Mouse (Mus musculus) heart, embryonic 13.5 days (tissue): ENCODE measurements around the gene Spire2. TPM values are rescaled to one million over a fixed set of nuclear protein-coding genes. Genes with fewer than 3 reads are reported as not detected.

Source experiments
- ATAC-seq: fragments of 200-750 bp; cut with Nextera tagmentation; 2 replicates; pipeline ENCODE4 v1.8.0; 2017; ENCODE audit warnings: moderate TSS enrichment; ENCODE audit not compliant: insufficient number of reproducible peaks, low FRiP score, low TSS enrichment; ENCODE audit errors: extremely low read depth
- H3K27ac ChIP-seq: fragments of 300-500 bp; sonication (generic); replicated peaks from 2 replicates; pipeline ENCODE4 v1.5.1; 2015; ENCODE audit warnings: moderate library complexity, mild to moderate bottlenecking, inconsistent platforms
- H3K27me3 ChIP-seq: fragments of 300-500 bp; sonication (generic); replicated peaks from 2 replicates; pipeline ENCODE4 v1.6.1; 2015; ENCODE audit warnings: mild to moderate bottlenecking, inconsistent platforms
- H3K36me3 ChIP-seq: fragments of 300-500 bp; sonication (generic); 2 replicates; pipeline ENCODE4 v1.6.1; 2015; ENCODE audit warnings: mild to moderate bottlenecking, inconsistent platforms
- H3K4me1 ChIP-seq: fragments of 300-500 bp; sonication (generic); 2 replicates; pipeline ENCODE4 v1.6.1; 2015; ENCODE audit warnings: inconsistent platforms
- H3K4me2 ChIP-seq: fragments of 300-500 bp; sonication (generic); 2 replicates; pipeline ENCODE4 v1.6.1; 2015; ENCODE audit warnings: inconsistent platforms, mild to moderate bottlenecking, moderate library complexity
- H3K4me3 ChIP-seq: fragments of 300-500 bp; sonication (generic); 2 replicates; pipeline ENCODE4 v1.5.1; 2015; ENCODE audit warnings: moderate library complexity, mild to moderate bottlenecking, inconsistent platforms
- H3K9ac ChIP-seq: fragments of 300-500 bp; sonication (generic); 2 replicates; pipeline ENCODE4 v1.6.1; 2015; ENCODE audit warnings: inconsistent platforms, mild to moderate bottlenecking, moderate library complexity
- H3K9me3 ChIP-seq: fragments of 300-500 bp; sonication (generic); 2 replicates; pipeline ENCODE4 v1.6.1; 2016; ENCODE audit warnings: inconsistent platforms
- WGBS: fragments of 180-500 bp; shearing (Covaris S2); methylation state at CpG from one replicate; pipeline ENCODE4 v1.1.7; 2015; ENCODE audit warnings: mixed read lengths; 5-methylcytosine and 5-hydroxymethylcytosine counted together
- polyA plus RNA-seq: library from polyadenylated mRNA; unstranded; fragments of >200 nt; fragmentation: Nextera tagmentation; extraction: Ambion mirVana; gene quantifications from 2 replicates; pipeline ENCODE4 v1.2.1, GENCODE M21; 2015

Gene Spire2
- polyA plus RNA-seq, 1 experiment from 2014 or later: 1.1 TPM

- H3K27me3 ChIP-seq: no peaks in the 10 kb centered on the region
- H3K4me2 ChIP-seq: no peak overlapping the region
- 61% methylated on average over 9 of the region's 9 CpGs for WGBS
- no peak overlapping the region for H3K9ac ChIP-seq
- H3K36me3 ChIP-seq: peaks cover 98% of the 10 kb centered on the region
- no peaks in the 10 kb centered on the region for H3K4me1 ChIP-seq
- no peak overlapping the region for H3K4me3 ChIP-seq
- H3K27ac ChIP-seq: no peak overlapping the region
- no peak for ATAC-seq
- H3K9me3 ChIP-seq: no peaks in the 10 kb centered on the region
These were observed 52.5 kb downstream of the Spire2 start for GRCm38 (mm10) chr8:123384883-123385540.

GRCm38 (mm10) chr8:123387041-123387440 is 54.5 kb downstream of the Spire2 start:
- H3K9me3 ChIP-seq: no peaks in the 10 kb centered on the region
- peaks cover 100% of the 10 kb centered on the region for H3K36me3 ChIP-seq
- WGBS: 73% methylated on average over 3 of the region's 3 CpGs

DNA sequence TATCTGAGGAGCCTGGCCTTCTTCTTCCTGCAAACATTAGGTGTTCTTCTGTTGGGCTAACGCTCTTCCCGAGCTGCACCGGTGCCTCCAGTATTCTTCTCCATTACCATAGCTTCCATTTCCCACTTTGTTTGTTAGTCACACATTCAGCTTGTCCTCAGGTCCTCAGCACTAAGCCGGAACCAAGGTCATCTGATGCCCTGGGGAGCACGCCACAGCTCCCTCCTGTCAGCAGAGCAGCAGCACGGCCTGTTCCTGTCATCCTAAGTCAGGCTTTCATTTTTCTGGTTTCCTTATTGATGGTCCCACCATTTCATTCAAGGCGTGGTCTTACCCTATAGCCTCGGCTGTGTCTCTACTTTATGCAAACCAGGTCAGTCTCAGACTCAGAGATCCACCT is 55.3 kb downstream of the Spire2 start:
- Histone ChIP-seq H3K9ac (no peak overlapping the region), H3K27me3 (no peaks in the 10 kb centered on the region), H3K4me1 (no peaks in the 10 kb centered on the region), H3K4me3 (no peak overlapping the region), H3K27ac (no peak overlapping the region), H3K4me2 (no peak overlapping the region), H3K9me3 (no peaks in the 10 kb centered on the region), H3K36me3 (peaks cover 100% of the 10 kb centered on the region)
- no peak for ATAC-seq
- WGBS: 73% methylated on average over 8 of the region's 8 CpGs

More at GRCm38 (mm10) chr8:123387041-123387440, 54.5 kb downstream of the Spire2 start:
- H3K27ac ChIP-seq: no peak overlapping the region
- ATAC-seq: no peak
- H3K4me1 ChIP-seq: no peaks in the 10 kb centered on the region
- no peak overlapping the region for H3K4me2 ChIP-seq
- no peak overlapping the region for H3K4me3 ChIP-seq
- H3K27me3 ChIP-seq: no peaks in the 10 kb centered on the region
- H3K9ac ChIP-seq: no peak overlapping the region

GRCm38 (mm10) chr8:123389026-123389425 is 56.5 kb downstream of the Spire2 start:
- Histone ChIP-seq H3K9ac (no peak overlapping the region), H3K36me3 (peaks cover 100% of the 10 kb centered on the region), H3K27ac (no peak overlapping the region), H3K27me3 (no peaks in the 10 kb centered on the region), H3K4me2 (no peak overlapping the region), H3K4me3 (no peak overlapping the region), H3K9me3 (no peaks in the 10 kb centered on the region), H3K4me1 (no peaks in the 10 kb centered on the region)
- WGBS: 91% methylated on average over 7 of the region's 7 CpGs
- ATAC-seq: no peak

DNA sequence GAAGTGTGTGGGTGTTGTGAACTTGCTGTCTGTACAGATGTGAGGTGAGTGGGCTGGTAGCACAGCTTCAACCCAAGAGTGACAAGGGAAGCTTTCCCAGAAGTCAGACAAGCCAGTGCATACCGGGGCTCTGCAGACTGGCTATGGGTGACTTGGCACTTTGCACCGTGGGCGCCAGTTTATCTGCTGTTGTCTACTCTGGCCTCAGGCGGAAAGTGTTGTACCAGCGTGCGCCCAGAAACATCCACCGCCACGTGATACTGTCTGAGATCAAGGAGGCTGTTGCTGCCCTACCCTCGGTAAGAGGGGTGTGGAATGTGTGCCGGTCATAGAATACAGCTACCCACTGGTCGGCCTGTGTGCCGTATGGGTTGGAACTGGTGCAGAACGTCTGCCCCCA is 65.8 kb downstream of the Spire2 start:
- Histone ChIP-seq H3K27ac (no peak overlapping the region), H3K27me3 (no peaks in the 10 kb centered on the region), H3K4me2 (no peak overlapping the region), H3K4me1 (no peaks in the 10 kb centered on the region), H3K9me3 (no peaks in the 10 kb centered on the region), H3K4me3 (no peak overlapping the region), H3K36me3 (peaks cover 100% of the 10 kb centered on the region), H3K9ac (no peak overlapping the region)
- ATAC-seq: no peak
- 93% methylated on average over 13 of the region's 13 CpGs for WGBS

- 91% methylated on average over 9 of the region's 9 CpGs for WGBS
- peaks cover 3% of the 10 kb centered on the region; the same call in 1 of the 2 replicates for H3K27me3 ChIP-seq
- no peak overlapping the region for H3K4me2 ChIP-seq
- H3K27ac ChIP-seq: no peak overlapping the region
- H3K9me3 ChIP-seq: no peaks in the 10 kb centered on the region
- no peak overlapping the region for H3K4me3 ChIP-seq
- peaks cover 9% of the 10 kb centered on the region; the same call in 1 of the 2 replicates for H3K4me1 ChIP-seq
- H3K36me3 ChIP-seq: peaks cover 66% of the 10 kb centered on the region
- H3K9ac ChIP-seq: no peak overlapping the region
- ATAC-seq: no peak
These were observed 69.4 kb downstream of the Spire2 start for GRCm38 (mm10) chr8:123401936-123402335.

DNA sequence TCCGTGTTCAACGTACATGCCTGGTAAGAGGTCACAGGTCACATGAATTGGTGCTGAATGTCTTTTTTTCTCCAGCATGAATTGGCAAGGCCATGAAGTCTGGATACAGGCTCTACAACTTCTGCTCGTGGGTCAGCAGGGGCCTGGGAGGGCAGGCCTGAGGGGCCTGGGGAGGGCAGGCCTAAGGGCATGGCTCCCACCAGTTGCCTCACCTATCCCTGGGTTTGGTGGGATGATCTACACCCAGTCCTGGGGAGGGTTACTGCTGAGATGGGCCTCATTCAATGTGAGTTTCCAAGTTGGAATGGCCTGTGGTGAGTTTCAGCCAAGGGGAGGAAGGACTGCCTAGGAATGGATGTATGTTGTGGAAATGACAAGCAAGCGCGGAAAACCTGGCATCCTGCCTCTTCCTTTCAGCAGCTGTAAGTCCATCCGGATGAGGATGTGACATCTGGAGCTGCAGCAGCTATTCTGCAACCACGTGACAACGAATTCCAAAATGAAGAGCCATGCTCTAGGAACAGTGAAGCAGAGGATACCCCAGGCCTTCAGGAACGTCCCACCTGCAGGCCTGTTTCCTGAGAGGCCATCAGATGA is 70.3 kb downstream of the Spire2 start:
- Histone ChIP-seq H3K4me3 (no peak overlapping the region), H3K9me3 (no peaks in the 10 kb centered on the region), H3K36me3 (peaks cover 58% of the 10 kb centered on the region), H3K27me3 (peaks cover 12% of the 10 kb centered on the region), H3K9ac (no peak overlapping the region), H3K4me1 (peaks cover 12% of the 10 kb centered on the region), H3K27ac (no peak overlapping the region), H3K4me2 (no peak overlapping the region)
- no peak for ATAC-seq
- 78% methylated on average over 9 of the region's 9 CpGs for WGBS

GRCm38 (mm10) chr8:123404521-123404920 is 72.0 kb downstream of the Spire2 start:
- ATAC-seq: no peak
- Histone ChIP-seq H3K4me1 (peaks cover 27% of the 10 kb centered on the region), H3K36me3 (peaks cover 41% of the 10 kb centered on the region), H3K9me3 (no peaks in the 10 kb centered on the region), H3K27me3 (peaks cover 18% of the 10 kb centered on the region), H3K27ac (no peak overlapping the region), H3K9ac (no peak overlapping the region), H3K4me2 (no peak overlapping the region), H3K4me3 (no peak overlapping the region)
- 52% methylated on average over 8 of the region's 8 CpGs for WGBS

DNA sequence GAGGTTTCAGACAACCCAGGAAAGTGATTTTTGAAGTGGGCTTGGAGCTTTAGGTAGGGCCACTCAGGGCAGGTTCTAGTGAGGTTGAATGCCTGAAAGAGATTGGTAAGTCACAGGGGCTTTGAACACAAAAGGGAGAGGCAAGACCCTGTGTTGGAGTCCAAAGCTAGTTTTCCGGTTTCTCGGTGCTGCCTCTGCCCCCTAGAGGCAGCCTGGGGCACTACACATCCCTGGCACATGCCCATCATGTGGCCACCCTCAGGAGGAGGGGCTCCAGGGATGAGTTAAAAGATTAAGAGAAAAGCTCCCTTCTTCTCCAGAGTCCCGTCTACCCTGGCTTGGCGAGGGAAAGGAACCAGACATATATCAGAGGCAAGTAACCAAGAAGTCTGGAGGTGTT is 74.3 kb downstream of the Spire2 start, which contains the start of gene Mc1r:
Gene Mc1r (plus strand): TSS at position 322 of the 400 bp plus-strand sequence.
- no peak within 1 kb of the TSS for H3K4me3 ChIP-seq
- no peaks in the 10 kb centered on the region for H3K9me3 ChIP-seq
- H3K27ac ChIP-seq: no peak within 1 kb of the TSS
- peaks cover 18% of the 10 kb centered on the region for H3K36me3 ChIP-seq
- no peak for ATAC-seq
- peaks cover 36% of the 10 kb centered on the region for H3K27me3 ChIP-seq
- WGBS: 8% methylated on average over 4 of the region's 4 CpGs
- no peak within 1 kb of the TSS for H3K9ac ChIP-seq
- peak within 1 kb of the TSS; percentile 24; the same call in 1 of the 2 replicates for H3K4me2 ChIP-seq
- H3K4me1 ChIP-seq: peaks cover 50% of the 10 kb centered on the region

- peaks cover 44% of the 10 kb centered on the region for H3K27me3 ChIP-seq
- H3K4me2 ChIP-seq: no peak overlapping the region
- peaks cover 10% of the 10 kb centered on the region for H3K36me3 ChIP-seq
- H3K9me3 ChIP-seq: no peaks in the 10 kb centered on the region
- H3K4me3 ChIP-seq: no peak overlapping the region
- WGBS: 84% methylated on average over 13 of the region's 13 CpGs
- no peak for ATAC-seq
- no peak overlapping the region for H3K9ac ChIP-seq
- H3K4me1 ChIP-seq: peaks cover 53% of the 10 kb centered on the region
- H3K27ac ChIP-seq: no peak overlapping the region
These were observed 75.1 kb downstream of the Spire2 start for GRCm38 (mm10) chr8:123407612-123408011.

- Histone ChIP-seq H3K9ac (no peak overlapping the region), H3K36me3 (no peaks in the 10 kb centered on the region), H3K4me3 (no peak overlapping the region), H3K9me3 (no peaks in the 10 kb centered on the region), H3K27me3 (peaks cover 56% of the 10 kb centered on the region), H3K4me2 (peak overlapping the region; percentile 16; the same call in 1 of the 2 replicates), H3K4me1 (peaks cover 53% of the 10 kb centered on the region), H3K27ac (peak overlapping the region; percentile 53)
- 48% methylated on average over 9 of the region's 9 CpGs for WGBS
- ATAC-seq: no peak
These were observed 76.4 kb downstream of the Spire2 start for GRCm38 (mm10) chr8:123408586-123409544.
